Mouse (Mus musculus) hindbrain, embryonic 11.5 days (tissue): Measurements from ENCODE around the gene Iqgap2. TPM values are rescaled to one million over a fixed set of nuclear protein-coding genes. Genes with fewer than 3 reads are reported as not detected.

Experiments
- ATAC-seq: fragments of 200-750 bp; cut with Nextera tagmentation; 2 replicates; pipeline ENCODE4 v1.8.0; 2017; ENCODE audit warnings: mild to moderate bottlenecking, moderate TSS enrichment, moderate library complexity; ENCODE audit not compliant: low FRiP score
- DNase-seq: peaks from one replicate; pipeline ENCODE4 v3.0.0-alpha.2; 2015; ENCODE audit warnings: low spot score
- H3K27ac ChIP-seq: fragments of 300-500 bp; sonication (generic); 2 replicates; pipeline ENCODE4 v1.5.1; 2014; ENCODE audit warnings: mild to moderate bottlenecking, low read depth, low read length
- H3K27me3 ChIP-seq: fragments of 300-500 bp; sonication (generic); 2 replicates; pipeline ENCODE4 v1.6.1; 2014; ENCODE audit warnings: mild to moderate bottlenecking, low read length, moderate library complexity, mixed read lengths; ENCODE audit not compliant: control insufficient read depth, insufficient read depth
- H3K36me3 ChIP-seq: fragments of 300-500 bp; sonication (generic); 2 replicates; pipeline ENCODE4 v1.6.1; 2014; ENCODE audit warnings: mild to moderate bottlenecking, low read length, moderate library complexity, mixed read lengths; ENCODE audit not compliant: control insufficient read depth, insufficient read depth
- H3K4me1 ChIP-seq: fragments of 300-500 bp; sonication (generic); replicated peaks from 2 replicates; pipeline ENCODE4 v1.6.1; 2014; ENCODE audit warnings: low read length, mixed read lengths; ENCODE audit not compliant: control insufficient read depth, insufficient read depth
- H3K4me2 ChIP-seq: fragments of 300-500 bp; sonication (generic); replicated peaks from 2 replicates; pipeline ENCODE4 v1.6.1; 2014; ENCODE audit warnings: mild to moderate bottlenecking, low read depth, low read length
- H3K4me3 ChIP-seq: fragments of 300-500 bp; sonication (generic); 2 replicates; pipeline ENCODE4 v1.5.1; 2014; ENCODE audit warnings: low read depth, low read length
- H3K9ac ChIP-seq: fragments of 300-500 bp; sonication (generic); 2 replicates; pipeline ENCODE4 v1.6.1; 2014; ENCODE audit warnings: low read depth, low read length
- H3K9me3 ChIP-seq: fragments of 300-500 bp; sonication (generic); 2 replicates; pipeline ENCODE4 v1.6.1; 2016; ENCODE audit warnings: low read length; ENCODE audit not compliant: control insufficient read depth
- WGBS: fragments of 180-500 bp; shearing (Covaris S2); extraction: QIAGEN DNeasy Blood & Tissue Kit; methylation state at CpG from one replicate; pipeline ENCODE4 v1.1.7; 2014; 5-methylcytosine and 5-hydroxymethylcytosine counted together
- polyA plus RNA-seq: library from polyadenylated mRNA; unstranded; fragments of >200 nt; fragmentation: Nextera tagmentation; extraction: Ambion mirVana; gene quantifications from 2 replicates; pipeline ENCODE4 v1.2.1, GENCODE M21; 2014

Gene Iqgap2
- polyA plus RNA-seq, 1 experiment from 2014 or later: 20.7 TPM

DNA sequence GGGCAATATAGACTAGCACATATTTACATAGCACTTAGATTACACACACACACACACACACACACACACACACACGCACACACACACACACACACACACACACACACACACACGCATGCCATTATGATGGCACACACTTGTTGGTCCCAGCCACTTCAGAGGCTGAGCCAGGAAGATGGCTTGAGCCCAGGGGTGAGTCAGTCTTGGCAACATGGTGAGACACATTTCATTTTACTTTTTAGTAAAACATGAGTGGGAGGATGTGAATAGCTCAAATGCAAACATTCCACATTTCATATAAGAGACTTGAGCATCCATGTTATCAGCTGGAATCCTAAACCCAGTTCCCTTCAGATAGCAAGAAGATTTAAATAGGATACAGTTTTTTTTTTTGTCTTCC is 258.3 kb downstream of the Iqgap2 start:
- Histone ChIP-seq H3K9me3 (no peaks in the 10 kb centered on the region), H3K4me3 (no peak overlapping the region), H3K36me3 (no peaks in the 10 kb centered on the region), H3K27ac (no peak overlapping the region), H3K4me2 (no peak overlapping the region), H3K9ac (no peak overlapping the region), H3K4me1 (no peaks in the 10 kb centered on the region), H3K27me3 (no peaks in the 10 kb centered on the region)
- 79% methylated on average over 2 of the region's 2 CpGs for WGBS
- ATAC-seq: no peak
- no peak for DNase-seq

DNA sequence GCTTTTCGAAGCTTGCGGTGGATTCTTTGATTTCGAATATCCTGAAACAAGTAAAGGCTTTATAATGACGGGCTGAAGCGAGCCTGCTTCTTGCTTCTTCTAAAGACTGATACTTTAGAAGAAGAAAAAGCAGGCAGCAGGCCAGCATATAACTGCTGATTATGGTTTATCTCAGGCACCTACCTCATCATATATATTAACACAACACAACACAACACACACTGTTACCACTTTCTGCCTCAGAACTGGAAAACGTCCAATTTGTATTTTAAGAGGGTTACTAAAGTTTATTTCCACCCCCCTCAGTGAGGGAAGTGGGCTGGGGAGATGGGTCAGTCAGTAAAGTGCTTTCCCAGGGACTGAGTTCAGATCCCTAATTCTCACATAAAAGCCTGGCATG is 259.6 kb downstream of the Iqgap2 start:
- no peak overlapping the region for H3K4me3 ChIP-seq
- no peak overlapping the region for H3K27ac ChIP-seq
- ATAC-seq: no peak
- no peak overlapping the region for H3K4me2 ChIP-seq
- DNase-seq: no peak
- no peak overlapping the region for H3K9ac ChIP-seq
- 95% methylated on average over 6 of the region's 6 CpGs for WGBS
- H3K4me1 ChIP-seq: no peaks in the 10 kb centered on the region
- H3K36me3 ChIP-seq: no peaks in the 10 kb centered on the region
- no peaks in the 10 kb centered on the region for H3K27me3 ChIP-seq
- no peaks in the 10 kb centered on the region for H3K9me3 ChIP-seq

- 89% methylated on average over 2 of the region's 2 CpGs for WGBS
- Histone ChIP-seq H3K9me3 (no peaks in the 10 kb centered on the region), H3K4me2 (no peak overlapping the region), H3K36me3 (no peaks in the 10 kb centered on the region), H3K4me3 (no peak overlapping the region), H3K27me3 (no peaks in the 10 kb centered on the region), H3K9ac (no peak overlapping the region), H3K4me1 (no peaks in the 10 kb centered on the region), H3K27ac (no peak overlapping the region)
- ATAC-seq (no peak), DNase-seq (no peak)
Measured at GRCm38 (mm10) chr13:95630747-95631146, 261.0 kb downstream of the Iqgap2 start.

DNA sequence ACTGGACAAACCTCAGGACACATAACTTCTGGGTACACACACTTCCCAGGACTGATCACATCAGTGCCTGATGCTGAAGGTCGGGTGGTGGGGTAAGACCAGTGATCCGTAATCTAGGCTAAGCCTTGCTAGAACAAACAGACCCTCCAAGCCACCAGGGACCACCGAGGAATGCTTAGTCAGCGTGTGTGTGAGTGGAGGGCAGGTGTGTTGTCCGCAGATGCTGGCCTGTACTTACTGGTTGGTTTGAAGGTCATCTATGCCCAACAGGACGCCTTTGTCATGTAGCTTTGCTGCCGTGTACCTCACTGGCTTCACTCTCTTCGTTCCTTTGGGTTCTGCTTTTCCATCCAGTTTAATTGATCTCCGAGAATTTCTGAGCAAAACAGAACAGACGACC is 262.0 kb downstream of the Iqgap2 start:
- no peaks in the 10 kb centered on the region for H3K27me3 ChIP-seq
- no peak for ATAC-seq
- no peaks in the 10 kb centered on the region for H3K4me1 ChIP-seq
- H3K4me3 ChIP-seq: no peak overlapping the region
- no peak overlapping the region for H3K27ac ChIP-seq
- no peaks in the 10 kb centered on the region for H3K9me3 ChIP-seq
- no peak overlapping the region for H3K4me2 ChIP-seq
- no peak overlapping the region for H3K9ac ChIP-seq
- 89% methylated on average over 10 of the region's 10 CpGs for WGBS
- no peak for DNase-seq
- no peaks in the 10 kb centered on the region for H3K36me3 ChIP-seq

- H3K9ac ChIP-seq: no peak overlapping the region
- no peaks in the 10 kb centered on the region for H3K9me3 ChIP-seq
- 76% methylated on average over 7 of the region's 7 CpGs for WGBS
- H3K36me3 ChIP-seq: no peaks in the 10 kb centered on the region
- no peak for DNase-seq
- no peak overlapping the region for H3K4me3 ChIP-seq
- no peak for ATAC-seq
- H3K4me1 ChIP-seq: no peaks in the 10 kb centered on the region
- H3K27ac ChIP-seq: no peak overlapping the region
- no peaks in the 10 kb centered on the region for H3K27me3 ChIP-seq
- no peak overlapping the region for H3K4me2 ChIP-seq
Measured at GRCm38 (mm10) chr13:95626696-95627095, 265.0 kb downstream of the Iqgap2 start.

DNA sequence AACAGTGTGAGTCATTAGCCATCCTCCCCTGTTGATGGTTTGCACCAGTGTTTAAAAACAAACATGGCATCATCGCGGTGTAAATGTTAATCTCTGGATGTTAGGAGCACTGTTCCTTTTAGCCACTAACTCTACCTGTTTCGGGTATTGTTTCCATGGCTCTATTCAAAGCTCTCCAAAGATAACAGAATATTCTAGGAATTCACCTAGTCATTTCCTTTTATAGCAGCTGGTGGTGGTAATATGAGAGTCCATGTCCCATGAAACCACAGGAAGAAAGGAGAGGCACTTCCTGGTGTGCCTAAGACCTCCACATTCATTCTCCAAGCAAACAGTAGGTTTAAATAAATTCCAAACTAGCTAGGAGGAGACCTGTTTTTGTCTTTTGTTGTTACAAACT is 268.7 kb downstream of the Iqgap2 start:
- H3K27me3 ChIP-seq: no peaks in the 10 kb centered on the region
- no peak for DNase-seq

DNA sequence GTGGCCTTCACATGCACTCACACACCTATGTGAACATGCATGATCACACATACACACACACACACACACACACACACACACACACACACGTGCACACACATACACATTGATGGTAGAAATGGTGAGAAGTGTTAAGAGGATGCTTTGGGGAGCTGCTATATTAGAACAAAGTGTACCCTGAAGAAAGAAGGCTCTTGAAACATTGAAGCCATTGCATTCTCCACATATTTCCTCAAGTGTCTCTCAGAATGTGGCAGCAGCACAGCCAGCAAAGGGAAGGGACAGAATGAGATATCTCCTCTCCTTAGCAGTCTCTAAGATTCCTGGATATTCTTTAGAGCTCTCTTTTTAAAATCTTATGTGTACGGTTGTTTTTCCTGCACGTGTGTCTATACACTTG is 270.2 kb downstream of the Iqgap2 start:
- H3K4me3 ChIP-seq: no peak overlapping the region
- no peaks in the 10 kb centered on the region for H3K9me3 ChIP-seq
- H3K27ac ChIP-seq: no peak overlapping the region
- DNase-seq: no peak
- H3K4me1 ChIP-seq: peaks cover 2% of the 10 kb centered on the region
- no peak overlapping the region for H3K9ac ChIP-seq
- 93% methylated on average over 3 of the region's 3 CpGs for WGBS
- no peak for ATAC-seq
- H3K27me3 ChIP-seq: no peaks in the 10 kb centered on the region
- H3K4me2 ChIP-seq: no peak overlapping the region
- H3K36me3 ChIP-seq: no peaks in the 10 kb centered on the region

More for the DNA sequence above, 268.7 kb downstream of the Iqgap2 start:
- 85% methylated on average over 3 of the region's 3 CpGs for WGBS
- Histone ChIP-seq H3K4me1 (no peaks in the 10 kb centered on the region), H3K36me3 (no peaks in the 10 kb centered on the region), H3K4me3 (no peak overlapping the region), H3K9ac (no peak overlapping the region), H3K9me3 (no peaks in the 10 kb centered on the region), H3K4me2 (no peak overlapping the region), H3K27ac (no peak overlapping the region)
- ATAC-seq: no peak

- H3K9ac ChIP-seq: peak overlapping the region; percentile 92
- DNase-seq: peak; percentile 22
- H3K27ac ChIP-seq: no peak overlapping the region
- H3K36me3 ChIP-seq: no peaks in the 10 kb centered on the region
- peak overlapping the region; percentile 74 for H3K4me2 ChIP-seq
- peak; percentile 34; the same call in 1 of the 2 replicates for ATAC-seq
- no peaks in the 10 kb centered on the region for H3K27me3 ChIP-seq
- H3K9me3 ChIP-seq: no peaks in the 10 kb centered on the region
- H3K4me1 ChIP-seq: peaks cover 6% of the 10 kb centered on the region
- whole genome bisulfite sequencing: 9% methylated on average over 8 of the region's 13 CpGs
- peak overlapping the region; percentile 76 for H3K4me3 ChIP-seq
Measured at GRCm38 (mm10) chr13:95618859-95619258, 272.9 kb downstream of the Iqgap2 start.

- WGBS: under 1% methylated on average over 28 of the region's 42 CpGs
Measured at GRCm38 (mm10) chr13:95618309-95618712, 273.4 kb downstream of the Iqgap2 start, which contains the start of gene F2r. F2r (minus strand) TSS chr13:95618487.

More at GRCm38 (mm10) chr13:95618309-95618712, 273.4 kb downstream of the Iqgap2 start, which contains the start of gene F2r:
- DNase-seq: peak; percentile 93
- Histone ChIP-seq H3K9ac (peak within 1 kb of the TSS; percentile 92), H3K9me3 (no peaks in the 10 kb centered on the region), H3K4me3 (peak within 1 kb of the TSS; percentile 76), H3K36me3 (no peaks in the 10 kb centered on the region), H3K27ac (peak within 1 kb of the TSS; percentile 80), H3K4me2 (peak within 1 kb of the TSS; percentile 74), H3K27me3 (no peaks in the 10 kb centered on the region), H3K4me1 (peaks cover 6% of the 10 kb centered on the region)
- peak; percentile 95 for ATAC-seq
